Comparison of ENCODE assay signal across 8 mouse cellular contexts in the genomic region with DNA sequence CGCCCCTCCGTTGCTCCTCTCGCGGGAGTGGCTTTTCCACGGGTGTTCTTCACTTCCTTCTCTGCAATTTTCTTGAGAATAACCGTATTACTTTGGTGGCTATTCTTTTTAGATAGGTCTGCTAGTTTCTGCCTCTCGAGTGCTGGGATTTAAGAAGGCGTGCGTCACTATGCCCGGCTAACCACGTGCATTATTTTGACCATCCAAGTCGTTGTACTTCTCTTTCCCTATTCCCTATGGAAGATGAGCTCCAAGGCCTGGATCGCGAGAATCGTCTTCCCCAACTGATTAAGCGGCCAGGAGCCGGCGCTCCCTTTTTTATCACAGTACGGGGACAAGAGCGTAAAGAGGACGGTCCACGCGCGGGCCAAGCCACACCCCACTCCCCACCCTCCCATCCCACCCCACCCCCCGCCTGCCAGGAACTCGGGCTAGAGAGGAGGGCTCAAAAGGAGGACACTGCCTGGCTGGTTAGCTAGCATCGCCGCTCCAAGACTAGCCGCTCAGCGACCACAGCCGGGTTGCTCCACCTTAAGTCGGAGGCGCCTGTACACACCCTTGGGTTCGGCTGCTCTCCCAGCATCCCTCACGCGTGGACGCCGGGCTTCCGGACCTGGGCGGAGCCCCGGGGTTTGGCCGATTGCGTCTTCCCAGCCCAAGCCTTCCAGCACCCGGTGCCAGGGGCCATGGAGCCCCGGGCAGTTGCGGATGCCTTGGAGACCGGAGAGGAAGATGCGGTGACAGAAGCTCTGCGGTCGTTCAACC. TPM values are rescaled to one million over a fixed set of nuclear protein-coding genes. Genes with fewer than 3 reads are reported as not detected.
A peak's percentile ranks its signal among the peaks of the same experiment; 100 is the strongest.
DNase-seq lines count a peak whose midpoint lies in the region; ATAC-seq and TF ChIP-seq lines count a peak whose summit lies in the region.

A gene (plus strand): TSS at position 173 of the 765 bp plus-strand sequence.

- peak within 1 kb of the TSS; percentile 74 for H3K9ac ChIP-seq in lung, embryonic 15.5 days

- H3K36me3 ChIP-seq in hindbrain, embryonic 10.5 days = peaks cover 67% of the 10 kb centered on the region
- peaks cover 53% of the 10 kb centered on the region for H3K36me3 ChIP-seq in lung, embryonic 15.5 days
- H3K36me3 ChIP-seq in thymus, adult 2 months (ENCODE audit: control insufficient read depth, insufficient read depth, low read length) = peaks cover 23% of the 10 kb centered on the region

- no peaks in the 10 kb centered on the region for H3K27me3 ChIP-seq in hindbrain, embryonic 10.5 days (ENCODE audit: insufficient read depth, poor library complexity, severe bottlenecking)
- H3K27me3 ChIP-seq in lung, embryonic 15.5 days = no peaks in the 10 kb centered on the region
- no peaks in the 10 kb centered on the region for H3K27me3 ChIP-seq in thymus, adult 2 months (ENCODE audit: control insufficient read depth, insufficient read depth, low read length)

- peaks cover 30% of the 10 kb centered on the region for H3K4me1 ChIP-seq in hindbrain, embryonic 10.5 days (replicated peaks)
- peaks cover 25% of the 10 kb centered on the region for H3K4me1 ChIP-seq in lung, embryonic 15.5 days
- peaks cover 32% of the 10 kb centered on the region for H3K4me1 ChIP-seq in olfactory bulb, adult 2 months (ENCODE audit: control insufficient read depth, insufficient read depth, low read length)
- H3K4me1 ChIP-seq in thymus, adult 2 months (replicated peaks; ENCODE audit: control insufficient read depth, insufficient read depth, low read length) = peaks cover 27% of the 10 kb centered on the region

- peak within 1 kb of the TSS; percentile 87 for H3K27ac ChIP-seq in hindbrain, embryonic 10.5 days
- H3K27ac ChIP-seq in lung, embryonic 15.5 days = peak within 1 kb of the TSS; percentile 92
- H3K27ac ChIP-seq in olfactory bulb, adult 2 months (ENCODE audit: insufficient read depth, low read depth, low read length) = peak within 1 kb of the TSS; percentile 68
- peak within 1 kb of the TSS; percentile 77 for H3K27ac ChIP-seq in thymus, adult 2 months (ENCODE audit: control insufficient read depth, insufficient read depth, low read length)

- H3K9me3 ChIP-seq in hindbrain, embryonic 10.5 days = no peaks in the 10 kb centered on the region
- no peaks in the 10 kb centered on the region for H3K9me3 ChIP-seq in lung, embryonic 15.5 days

- peak; percentile 75 for ATAC-seq in lung, embryonic 15.5 days (ENCODE audit: borderline replicate concordance, extremely low read depth, low FRiP score, low TSS enrichment)

- H3K4me2 ChIP-seq in lung, embryonic 15.5 days = peak within 1 kb of the TSS; percentile 95

- DNase-seq in Muller cell, postnatal 12 days (ENCODE audit: inconsistent ontology term) = peak; percentile 94
- peak; percentile 91 for DNase-seq in cerebellum, adult 9-11 months
- DNase-seq in frontal cortex, adult 2 months (ENCODE audit: extremely low spot score in 1 of 2, low spot score in 1 of 2) = peak; percentile 81 to 90
- DNase-seq in hindbrain, embryonic 10.5 days (ENCODE audit: low spot score) = peak; percentile 80
- peak; percentile 69 for DNase-seq in layer of hippocampus, adult 9-10 months (ENCODE audit: low spot score)
- peak; percentile 85 for DNase-seq in thymus, adult 2 months

- no peak for TF ChIP-seq CTCF in olfactory bulb, adult 2 months (IDR thresholded peaks at IDR 0.05; ENCODE audit: insufficient read depth, low read depth, low read length)
- TF ChIP-seq CTCF in thymus, adult 2 months (IDR thresholded peaks at IDR 0.05; ENCODE audit: borderline replicate concordance, control insufficient read depth, extremely low read depth, insufficient read depth, low read length, poor library complexity) = 0 out of 2 replicates have a peak, but pooled peaks have one; percentile 36

- TF ChIP-seq POLR2A in olfactory bulb, adult 2 months (IDR thresholded peaks at IDR 0.05; ENCODE audit: insufficient read depth, low read depth, low read length) = peak; percentile 64
- peak; percentile 66 for TF ChIP-seq POLR2A in thymus, adult 2 months (IDR thresholded peaks at IDR 0.05; ENCODE audit: control insufficient read depth, extremely low read depth, insufficient read depth, low read length, poor library complexity)

- under 1% methylated on average over 50 of the region's 50 CpGs for WGBS in hindbrain, embryonic 10.5 days
- WGBS in lung, embryonic 15.5 days = under 1% methylated on average over 49 of the region's 50 CpGs
- under 1% methylated on average over 50 of the region's 50 CpGs for WGBS in olfactory bulb, adult 2 months
- under 1% methylated on average over 50 of the region's 50 CpGs for WGBS in thymus, adult 2 months

- H3K4me3 ChIP-seq in hindbrain, embryonic 10.5 days = peak within 1 kb of the TSS; percentile 74
- peak within 1 kb of the TSS; percentile 68 for H3K4me3 ChIP-seq in lung, embryonic 15.5 days
- peak within 1 kb of the TSS; percentile 71 for H3K4me3 ChIP-seq in olfactory bulb, adult 2 months (ENCODE audit: insufficient read depth, low read depth, low read length)
- peak within 1 kb of the TSS; percentile 98 for H3K4me3 ChIP-seq in thymus, adult 2 months (ENCODE audit: control insufficient read depth, insufficient read depth, low read length)

RNA-seq across cellular contexts. Expression of the gene that starts here (rescaled TPM):
- 68.7 and 84.4 TPM in 2 replicates for polyA plus RNA-seq in frontal cortex, adult 2 months (2012; rRNA removed)
- polyA plus RNA-seq in hindbrain, embryonic 10.5 days (2016; fragmentation: Nextera tagmentation; extraction: Ambion mirVana) = 67.0 and 81.7 TPM in 2 replicates
- 58.2 and 58.8 TPM in 2 replicates for polyA plus RNA-seq in lung, embryonic 15.5 days (2015; fragmentation: Nextera tagmentation; extraction: Ambion mirVana)
- not detected in 2 replicates for polyA plus RNA-seq in olfactory bulb, adult 2 months (2012; ENCODE audit: insufficient read depth, insufficient read length, low replicate concordance, missing spikeins)
- 175 and 181 TPM in 2 replicates for polyA plus RNA-seq in thymus, adult 2 months (2012; rRNA removed)

Comparison
In these comparisons a context has a peak if more than half of its experiments do, and no peak if none do; other contexts are left out.
1. Peak in every context shown above with its lines: DNase-seq, ATAC-seq, H3K4me3 ChIP-seq and H3K27ac ChIP-seq.
2. RNA of the gene that starts here (polyA plus RNA-seq): 175 to 181 TPM in thymus, adult 2 months, 68.7 to 84.4 TPM in frontal cortex, adult 2 months, 67.0 to 81.7 TPM in hindbrain, embryonic 10.5 days and 58.2 to 58.8 TPM in lung, embryonic 15.5 days; not detected in olfactory bulb, adult 2 months; every median in the first group is over 10 times any median in the second.